Mouse (Mus musculus) frontal cortex, postnatal 14 days (tissue): ENCODE measurements around the gene Cmtm4.
A peak's percentile ranks its signal among the peaks of the same experiment; 100 is the strongest.

Experiments used
- DNase-seq, 2 experiments: peaks; one replicate each; pipeline ENCODE4 v3.0.0; 2022; ENCODE audit warnings: low spot score in 2 of 2

Gene Cmtm4

DNA sequence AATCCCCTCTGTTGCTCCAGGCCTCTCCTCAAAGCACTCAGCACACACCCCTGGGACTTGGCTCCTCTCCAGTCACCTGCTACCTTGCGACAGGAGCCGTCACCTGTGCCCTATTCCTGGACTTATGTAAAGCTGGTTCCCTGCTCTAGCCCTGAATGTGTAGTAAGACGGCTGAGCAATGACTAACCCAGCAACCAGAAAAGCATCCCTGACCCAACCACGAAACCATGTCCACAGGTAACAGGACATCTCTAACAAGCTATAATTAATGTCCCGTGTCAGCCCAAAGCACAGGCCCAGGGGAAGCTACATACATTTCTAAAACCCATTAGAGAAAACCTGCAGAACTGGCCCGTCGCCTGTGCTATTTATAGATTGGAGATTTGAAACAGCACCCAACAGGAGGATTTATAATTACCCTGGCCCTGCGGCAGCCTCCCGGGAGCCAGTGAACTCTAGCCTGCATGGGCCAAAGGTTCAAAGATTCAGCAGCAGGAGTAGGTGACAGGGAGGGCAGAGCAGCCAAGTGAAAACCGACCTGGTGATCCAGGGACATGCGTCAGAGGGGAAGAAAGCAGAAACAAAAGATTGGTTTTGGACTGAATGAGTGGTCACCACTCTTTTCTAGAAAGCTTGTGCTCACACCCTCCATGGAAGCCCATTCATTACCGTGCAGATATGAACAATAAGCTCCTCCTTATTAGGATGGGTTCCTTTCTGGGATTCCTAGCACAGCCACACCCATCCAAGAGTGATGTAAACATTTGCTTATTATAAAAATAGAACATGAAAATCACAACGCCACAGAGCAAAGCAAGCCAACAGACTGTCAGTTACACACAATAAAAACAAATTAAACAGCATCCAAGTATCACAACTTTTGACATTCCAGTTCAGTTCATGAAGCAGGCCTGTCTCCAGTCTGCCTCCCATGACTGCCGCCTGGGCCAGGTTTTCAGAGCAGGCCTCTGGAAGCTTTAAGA lies 20.5 kb downstream of the Cmtm4 start:
- no peak for DNase-seq

DNA sequence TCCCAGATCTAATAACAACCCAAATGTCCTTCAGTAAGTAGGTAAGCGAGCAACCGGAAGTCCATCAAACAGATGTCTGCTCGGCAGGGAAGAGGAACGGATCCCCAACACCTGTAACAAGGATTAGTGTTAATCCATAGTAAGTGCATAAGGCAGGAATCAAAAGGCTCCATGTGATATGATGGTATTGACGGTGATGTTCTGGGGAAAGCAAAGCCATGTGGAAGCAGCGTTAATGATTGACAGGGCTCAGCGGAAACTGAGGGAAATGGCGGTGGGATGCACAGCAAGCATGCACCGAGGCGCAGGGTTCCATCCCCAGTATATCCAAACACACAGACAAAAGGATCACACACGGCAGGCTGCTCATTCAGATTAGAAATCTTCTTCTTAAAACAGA lies 21.3 kb downstream of the Cmtm4 start:
- DNase-seq, result no peak

DNA sequence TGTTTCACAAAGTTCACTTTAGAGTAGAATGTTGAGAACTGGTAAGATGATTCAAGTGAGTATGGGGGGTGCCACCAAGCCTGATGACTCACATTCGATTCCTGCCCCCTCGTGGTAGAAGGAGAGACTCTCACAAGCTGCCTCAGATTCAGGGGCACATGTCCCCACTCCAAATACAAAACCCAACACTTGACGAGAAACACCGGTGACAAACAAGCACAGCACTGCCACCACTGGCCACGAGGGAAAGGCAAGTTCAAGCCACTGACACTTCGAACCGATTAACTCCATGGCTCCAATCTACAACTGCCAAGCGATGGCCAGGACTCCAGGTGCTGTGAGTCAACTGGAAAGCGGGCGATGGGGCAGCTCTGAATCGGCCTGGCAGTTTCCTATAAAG lies 21.8 kb downstream of the Cmtm4 start:
- DNase-seq, result no peak

GRCm38 (mm10) chr8:104371121-104371520 lies 24.5 kb downstream of the Cmtm4 start:
- DNase-seq, result no peak

DNA sequence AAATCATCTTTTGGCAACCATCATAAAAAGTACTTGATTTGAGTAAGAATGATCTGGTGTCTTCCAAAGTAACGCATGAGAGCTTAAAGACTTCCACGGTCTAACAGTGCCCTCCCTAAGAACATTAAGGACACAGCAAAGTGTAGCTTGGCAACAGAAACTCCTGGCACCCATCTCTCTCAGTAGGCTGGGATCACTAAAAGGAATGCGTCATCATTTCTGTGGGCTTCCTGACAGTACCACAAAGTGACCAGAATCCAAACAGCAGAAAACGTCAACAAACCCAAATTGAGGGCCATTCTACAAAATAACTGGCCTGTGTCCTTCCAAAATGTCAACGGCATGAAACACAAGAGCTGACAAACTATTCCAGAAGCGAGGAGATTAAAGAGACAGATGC lies 25.5 kb downstream of the Cmtm4 start:
- no peak for DNase-seq

DNA sequence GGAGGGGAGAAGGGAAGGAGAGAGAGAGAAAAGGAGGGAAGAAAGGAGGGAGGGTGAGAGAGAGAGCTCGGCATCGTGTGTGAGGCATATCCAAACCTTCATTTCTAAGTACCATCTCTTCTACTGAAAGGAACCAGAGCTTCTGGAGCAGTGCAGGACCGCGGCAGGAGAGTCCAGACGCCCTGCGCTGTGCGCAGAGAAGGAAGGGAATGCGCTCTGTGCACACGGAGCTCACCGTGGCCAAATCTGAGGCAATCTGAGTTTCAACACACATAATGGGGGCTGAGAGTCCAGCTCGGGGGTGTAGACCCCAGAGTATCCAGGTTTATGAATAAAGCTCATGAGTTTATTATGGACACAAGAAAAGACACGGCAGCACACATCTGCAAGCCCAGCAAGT lies 26.0 kb downstream of the Cmtm4 start:
- no peak for DNase-seq

DNA sequence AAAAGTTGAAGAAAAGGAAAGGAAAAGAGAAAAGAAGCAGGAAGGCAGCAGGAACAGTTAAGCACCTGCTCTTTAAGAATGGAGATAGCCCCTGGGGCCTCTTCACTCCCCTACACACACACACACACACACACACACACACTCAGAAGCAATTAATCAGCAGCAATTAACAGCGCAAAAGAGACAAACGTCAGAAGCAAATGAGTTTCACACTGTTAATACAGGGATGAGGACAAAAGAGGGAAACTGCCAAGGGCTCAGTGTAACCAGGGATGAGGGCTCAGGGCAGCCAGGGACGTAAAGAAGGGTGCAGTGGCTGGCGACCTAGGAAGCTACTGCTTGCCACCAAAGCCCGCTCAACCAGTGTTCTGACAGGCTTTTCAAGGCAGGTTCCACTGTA lies 28.2 kb downstream of the Cmtm4 start:
- no peak for DNase-seq

GRCm38 (mm10) chr8:104365695-104366094 lies 29.9 kb downstream of the Cmtm4 start:
- DNase-seq, result no peak

DNA sequence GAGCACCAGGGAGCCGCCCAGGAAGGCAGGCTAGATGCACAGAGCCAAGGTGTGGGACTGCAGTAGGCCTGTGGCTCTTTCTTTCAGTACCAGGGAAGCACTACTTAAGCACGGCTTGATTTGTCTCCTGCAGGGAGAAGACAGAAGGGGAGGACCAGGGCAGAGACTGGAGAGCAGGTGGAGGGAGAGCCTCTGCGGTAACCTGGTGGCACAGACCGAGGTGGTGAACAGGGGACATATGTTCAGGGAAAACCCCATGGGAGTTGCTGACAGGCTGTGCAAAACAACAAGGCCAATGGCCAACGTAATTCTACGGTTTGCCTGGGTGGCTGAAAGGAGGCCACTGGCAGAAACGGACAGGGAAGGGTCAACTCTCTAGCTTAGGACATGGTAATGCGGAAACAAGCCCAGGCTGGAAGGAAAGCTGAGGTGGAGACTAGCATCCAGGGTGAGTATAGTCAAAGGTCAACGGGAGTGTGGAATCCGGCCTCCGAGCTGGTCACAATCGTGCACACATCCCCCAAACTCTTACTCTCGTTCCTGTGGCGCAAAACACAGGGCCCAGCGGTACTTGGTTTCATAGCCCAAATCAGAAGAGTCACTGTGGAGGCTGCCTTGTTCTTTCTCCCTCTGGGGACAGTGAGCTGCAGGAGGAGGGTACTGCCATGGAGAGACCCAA lies 35.7 kb downstream of the Cmtm4 start:
- no peak for DNase-seq

- no peak for DNase-seq
Observed at GRCm38 (mm10) chr8:104358637-104359036, 37.0 kb downstream of the Cmtm4 start.

DNA sequence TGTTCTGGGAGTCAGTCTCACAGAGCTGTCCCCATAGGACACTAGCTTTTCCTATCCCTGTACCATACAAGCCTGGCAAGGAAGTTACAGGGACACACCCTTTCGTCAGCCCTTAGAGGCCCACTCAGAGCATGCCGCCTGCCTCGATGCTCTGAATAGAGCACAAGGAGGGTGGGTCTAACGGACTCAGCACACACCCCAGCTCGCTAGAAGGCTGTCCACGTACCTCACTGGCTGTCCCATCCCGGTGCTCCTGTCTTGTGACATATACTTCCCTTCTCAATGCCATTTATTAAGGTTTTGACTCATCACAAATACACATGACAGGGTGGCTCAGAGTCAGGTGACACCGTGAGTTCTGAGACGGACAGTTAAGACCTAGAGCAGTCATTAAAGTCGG lies 41.1 kb downstream of the Cmtm4 start:
- DNase-seq, result no peak

GRCm38 (mm10) chr8:104353186-104353585 lies 42.4 kb downstream of the Cmtm4 start:
- DNase-seq, result no peak

GRCm38 (mm10) chr8:104350047-104350446 lies 45.6 kb downstream of the Cmtm4 start:
- DNase-seq, result no peak

DNA sequence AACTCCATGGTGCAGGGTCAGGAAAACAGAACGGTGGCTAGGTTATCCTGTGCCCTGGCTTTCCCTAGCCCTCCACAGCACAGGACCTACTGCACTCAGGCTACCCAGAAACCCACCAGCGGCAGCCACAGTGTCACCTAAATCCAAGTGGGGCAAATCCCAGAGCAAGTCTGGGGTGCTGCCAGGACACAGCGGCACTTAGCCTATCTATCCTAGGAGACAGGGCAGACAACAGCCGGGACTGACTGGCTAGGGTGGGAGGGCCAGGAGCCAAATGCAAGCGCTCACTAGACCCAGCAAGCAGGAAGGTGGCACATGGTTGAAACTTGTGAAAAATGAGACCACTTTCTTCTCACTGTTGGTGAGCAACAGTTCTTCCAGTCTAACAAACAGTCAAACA lies 46.6 kb downstream of the Cmtm4 start:
- no peak for DNase-seq

GRCm38 (mm10) chr8:104346706-104347105 lies 48.9 kb downstream of the Cmtm4 start:
- DNase-seq, result no peak

DNA sequence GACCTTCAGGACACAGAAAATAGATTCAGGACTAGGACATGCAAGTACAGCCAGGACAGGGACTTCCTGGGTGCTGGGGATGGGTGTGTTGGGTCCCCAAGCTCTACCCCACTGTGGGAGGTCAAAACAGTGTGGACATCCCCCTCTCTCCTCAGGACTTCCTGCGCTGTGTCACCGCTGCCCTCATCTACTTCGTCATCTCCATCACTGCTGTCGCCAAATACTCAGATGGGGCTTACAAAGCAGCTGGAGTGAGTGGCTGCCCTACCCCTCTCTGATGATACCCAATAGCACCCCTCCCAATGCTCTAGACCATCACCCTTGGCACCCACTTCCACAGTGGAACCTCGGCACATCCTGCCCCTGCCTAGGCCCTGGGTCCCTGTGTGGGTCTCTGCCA lies 51.0 kb downstream of the Cmtm4 start:
- DNase-seq, result no peak

DNA sequence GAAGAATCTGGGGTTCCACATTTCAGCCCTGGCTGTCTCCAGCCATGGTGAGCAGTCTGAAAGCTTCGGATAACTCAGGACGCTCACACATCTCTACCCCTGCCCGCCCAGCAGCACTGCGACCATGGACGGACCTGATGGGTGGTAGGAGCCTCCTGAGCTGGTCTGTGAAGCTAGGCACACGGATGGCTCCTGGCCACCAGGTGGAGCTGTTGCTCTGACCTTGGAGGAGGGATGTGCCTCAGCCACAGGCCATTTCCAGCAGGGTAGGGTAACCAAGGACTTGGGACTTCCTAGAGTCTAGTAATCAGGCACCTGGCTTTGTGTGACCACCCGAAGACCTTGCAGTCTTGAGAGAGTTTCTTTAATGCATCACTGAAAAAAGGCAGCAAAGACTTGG lies 51.6 kb downstream of the Cmtm4 start:
- peak; percentile 60 to 84 for DNase-seq

DNA sequence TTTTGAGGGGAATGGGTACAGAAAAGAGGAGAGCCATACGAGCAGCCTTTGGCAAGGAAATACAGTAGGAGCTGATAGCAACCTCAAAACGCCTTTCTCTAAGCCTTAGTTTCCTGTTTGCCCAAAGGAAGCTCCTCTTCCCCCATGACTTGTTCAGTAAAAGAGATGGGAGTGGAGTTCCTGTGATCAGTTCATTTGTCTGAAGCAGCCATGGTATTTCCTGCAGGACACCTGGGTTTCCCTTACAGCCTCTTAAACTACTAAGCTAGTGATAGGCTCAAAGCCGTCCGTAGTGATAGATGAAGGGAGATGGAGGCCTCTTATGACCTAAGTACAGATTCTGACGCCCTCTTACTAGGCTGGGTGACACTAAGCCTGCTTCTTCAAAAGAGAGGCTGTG lies 53.2 kb downstream of the Cmtm4 start:
- no peak for DNase-seq

GRCm38 (mm10) chr8:104341678-104342077 lies 53.9 kb downstream of the Cmtm4 start:
- DNase-seq, result no peak

GRCm38 (mm10) chr8:104341106-104341561 lies 54.5 kb downstream of the Cmtm4 start:
- no peak for DNase-seq

DNA sequence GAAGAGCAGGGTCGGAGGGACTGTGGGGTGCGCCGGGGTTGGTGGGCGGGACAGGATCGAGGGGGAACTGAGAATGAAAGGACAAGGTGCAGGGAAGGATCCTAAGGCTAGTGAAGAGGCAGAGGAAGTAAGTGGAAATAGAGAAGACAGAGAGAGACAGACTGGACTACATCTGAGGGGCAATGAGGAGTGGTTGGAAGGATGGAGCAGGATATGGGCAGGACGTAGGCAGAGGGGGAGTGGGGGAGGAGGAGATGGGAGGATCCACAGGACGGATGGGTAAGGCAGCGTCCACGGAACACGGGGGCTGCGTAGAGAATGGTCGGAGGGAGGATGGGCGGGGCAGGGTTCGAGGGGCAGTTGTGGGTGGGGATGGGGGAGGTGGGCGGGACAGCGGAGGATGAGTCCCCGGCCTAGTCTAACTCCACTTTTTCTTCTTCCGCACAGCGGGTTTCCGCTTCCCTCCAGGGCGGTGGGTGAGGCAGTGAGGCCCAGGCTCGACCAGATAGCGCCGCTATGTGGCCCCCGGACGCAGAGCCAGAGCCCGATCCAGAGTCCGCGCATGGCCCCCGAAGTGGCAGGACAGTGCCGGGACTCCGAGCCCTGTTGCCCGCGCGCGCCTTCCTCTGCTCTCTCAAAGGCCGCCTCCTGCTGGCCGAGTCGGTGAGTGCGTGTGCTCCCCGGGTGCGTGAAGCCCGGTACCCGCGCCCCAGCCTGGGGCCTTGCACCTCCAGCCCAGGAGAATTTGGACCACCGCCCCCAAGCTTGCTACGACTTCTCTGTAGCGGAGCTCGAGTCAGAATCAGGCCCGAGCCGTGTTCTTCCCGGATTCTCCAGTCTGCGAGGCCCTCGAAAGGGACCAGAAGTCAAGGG lies 55.1 kb downstream of the Cmtm4 start:
- DNase-seq, result peak; percentile 50 to 60

DNA sequence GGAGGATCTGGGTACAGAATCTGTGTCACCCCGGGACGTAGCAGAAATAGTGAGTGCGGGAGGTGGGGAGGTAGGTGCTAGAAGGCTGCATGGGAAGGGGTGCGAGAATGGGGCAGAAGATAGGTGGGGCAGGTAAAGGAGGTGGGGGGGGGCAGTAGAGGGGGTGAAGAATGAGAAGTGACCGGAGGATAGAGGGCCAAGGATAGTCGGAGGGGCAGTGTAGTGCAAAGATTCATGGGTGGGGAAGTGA lies 55.7 kb downstream of the Cmtm4 start:
- no peak for DNase-seq
